Mouse (Mus musculus) C2C12 (cell line): Measurements from ENCODE around the gene Mybbp1a.

ENCODE experiments used
- CTCF ChIP-seq: IDR thresholded peaks from one replicate; pipeline ENCODE4 v1.5.1; 2011; ENCODE audit not compliant: control insufficient read depth, insufficient read depth, insufficient read length
- MAX ChIP-seq: IDR thresholded peaks from one replicate; pipeline ENCODE4 v1.6.1; 2011; ENCODE audit warnings: mild to moderate bottlenecking, control low read depth

DNA sequence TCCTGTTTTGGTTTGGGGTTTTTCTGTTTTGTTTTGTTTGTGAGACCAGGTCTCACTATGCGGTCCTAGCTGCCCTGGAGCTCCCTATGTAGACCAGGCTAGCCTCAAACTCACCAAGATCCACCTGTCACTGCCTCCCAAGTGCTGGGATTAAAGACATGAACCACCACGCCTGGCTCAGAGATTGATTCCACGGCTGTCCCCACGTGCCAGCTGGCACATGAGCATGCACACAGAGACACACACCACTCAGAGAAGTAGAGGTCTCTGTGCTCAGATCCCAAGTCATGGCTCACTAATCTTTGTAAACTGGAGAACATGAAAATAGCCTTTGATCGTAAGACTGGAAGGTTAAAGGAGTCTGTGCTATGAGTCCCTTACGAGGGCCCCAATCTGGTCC, 22.1 kb upstream of the Mybbp1a start:
- TF ChIP-seq MAX (no peak), CTCF (no peak)
